Mouse (Mus musculus): ENCODE results near the gene Eif2b4.
"Not testable (repeated sequence)": the region's sequence is repeated elsewhere in the genome, so short reads cannot be mapped to it uniquely, and the experiment has no call there.

The Eif2b4 gene

GRCm38 (mm10) chr5:31192939-31193630 lies at the start of gene Eif2b4, which contains the start of gene Snx17:
Gene Eif2b4, minus strand, starts transcription at chr5:31193430.
Gene Snx17, plus strand, starts transcription at chr5:31193227.
- peak; percentile 99 for DNase-seq

GRCm38 (mm10) chr5:31242191-31242590 lies 49.0 kb upstream of the Eif2b4 start:
- no peak for DNase-seq

- DNase-seq: no peak
Observed at GRCm38 (mm10) chr5:31241522-31242034, 48.3 kb upstream of the Eif2b4 start.

GRCm38 (mm10) chr5:31240637-31241521 lies 47.6 kb upstream of the Eif2b4 start, which contains the start of the genes Nrbp1 and Gm9970:
Gene Nrbp1, plus strand, starts transcription at chr5:31240864.
Gene Gm9970, minus strand, starts transcription at chr5:31241232.
- peak; percentile 96 for DNase-seq

GRCm38 (mm10) chr5:31226641-31227040 lies 33.4 kb upstream of the Eif2b4 start:
- no peak for DNase-seq

- DNase-seq: peak; percentile 28
Observed at GRCm38 (mm10) chr5:31222696-31223095, 29.5 kb upstream of the Eif2b4 start.

- DNase-seq: peak; percentile 31
Observed at GRCm38 (mm10) chr5:31221304-31221945, 28.2 kb upstream of the Eif2b4 start.

- DNase-seq: peak; percentile 94
Observed at GRCm38 (mm10) chr5:31220448-31221303, 27.4 kb upstream of the Eif2b4 start, which contains the start of gene Ppm1g. Gene Ppm1g, minus strand, starts transcription at chr5:31220687.

- DNase-seq: no peak
Observed at GRCm38 (mm10) chr5:31219911-31220447, 26.7 kb upstream of the Eif2b4 start.

- no peak for DNase-seq
Observed at GRCm38 (mm10) chr5:31219474-31219873, 26.2 kb upstream of the Eif2b4 start.

GRCm38 (mm10) chr5:31219070-31219469 lies 25.8 kb upstream of the Eif2b4 start:
- DNase-seq: no peak

- no peak for DNase-seq
Observed at GRCm38 (mm10) chr5:31218294-31218693, 25.1 kb upstream of the Eif2b4 start.

GRCm38 (mm10) chr5:31216554-31216953 lies 23.3 kb upstream of the Eif2b4 start:
- DNase-seq: not testable (repeated sequence)

GRCm38 (mm10) chr5:31204421-31204820 lies 11.2 kb upstream of the Eif2b4 start:
- DNase-seq: no peak

GRCm38 (mm10) chr5:31203866-31204265 lies 10.6 kb upstream of the Eif2b4 start:
- DNase-seq: no peak

GRCm38 (mm10) chr5:31202933-31203332 lies 9.7 kb upstream of the Eif2b4 start:
- DNase-seq: peak; percentile 63

GRCm38 (mm10) chr5:31201742-31202590 lies 8.7 kb upstream of the Eif2b4 start, which contains the start of gene Zfp513:
Gene Zfp513, minus strand, starts transcription at chr5:31202303.
- peak; percentile 99 for DNase-seq

- DNase-seq: no peak
Observed at GRCm38 (mm10) chr5:31201042-31201741, 8.0 kb upstream of the Eif2b4 start.

GRCm38 (mm10) chr5:31200327-31200768 lies 7.1 kb upstream of the Eif2b4 start:
- peak; percentile 68 for DNase-seq

- peak; percentile 53 for DNase-seq
Observed at GRCm38 (mm10) chr5:31199893-31200292, 6.7 kb upstream of the Eif2b4 start.

Measured in cerebellum, adult 11-12 months (tissue).